Mouse (Mus musculus): ENCODE data around the gene Vmn2r99. TPM values are rescaled to one million over a fixed set of nuclear protein-coding genes. Genes with fewer than 3 reads are reported as not detected.

Gene Vmn2r99
- not detected for total RNA-seq (2021)
- long read RNA-seq, experiment 1 = 0 reads
- long read RNA-seq, experiment 2 = 0 reads

DNA sequence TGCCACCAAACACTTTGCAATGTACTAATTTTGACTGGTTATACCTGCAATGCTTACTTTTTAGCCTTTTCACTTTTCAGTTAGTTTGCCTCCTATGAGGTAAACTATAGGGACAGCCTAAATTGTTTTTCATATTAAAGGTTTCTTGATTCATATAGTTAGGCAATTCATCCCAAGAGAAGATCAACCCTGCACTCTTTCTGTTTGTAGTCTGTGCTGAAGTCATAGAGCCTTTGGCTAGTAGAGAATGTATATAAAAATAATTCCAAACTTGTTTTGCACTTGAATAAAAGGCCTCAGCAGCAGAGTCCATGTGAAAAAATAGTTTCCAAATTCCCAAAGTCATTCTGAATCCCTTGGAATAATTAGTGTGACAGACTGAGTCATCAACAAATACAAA is at the start of gene Vmn2r99:
Gene Vmn2r99, plus strand, starts transcription at position 301 of the 400 bp plus-strand sequence.
- no peak for DNase-seq (ENCODE audit: low spot score in 2 of 2)

DNA sequence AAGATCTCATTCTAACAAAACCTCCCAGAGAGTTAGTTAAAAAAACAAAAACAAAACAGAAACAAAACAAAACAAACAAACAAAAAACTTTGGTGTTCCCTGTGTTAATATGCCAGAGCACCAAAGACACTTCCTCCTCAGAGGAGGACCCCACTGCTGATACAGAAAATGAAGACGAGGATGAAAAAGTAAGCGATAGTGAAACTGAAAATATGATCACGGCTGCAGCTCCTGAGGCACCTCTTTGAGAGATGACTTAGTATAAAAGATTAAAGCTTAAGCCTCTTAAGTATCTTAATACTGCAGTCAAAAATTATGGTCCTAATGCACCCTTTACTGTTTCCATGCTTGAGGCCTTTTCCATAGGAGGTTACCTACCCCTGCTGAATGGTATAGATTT is 75.9 kb downstream of the Vmn2r99 start:
- no peak for DNase-seq (ENCODE audit: low spot score in 2 of 2)

DNA sequence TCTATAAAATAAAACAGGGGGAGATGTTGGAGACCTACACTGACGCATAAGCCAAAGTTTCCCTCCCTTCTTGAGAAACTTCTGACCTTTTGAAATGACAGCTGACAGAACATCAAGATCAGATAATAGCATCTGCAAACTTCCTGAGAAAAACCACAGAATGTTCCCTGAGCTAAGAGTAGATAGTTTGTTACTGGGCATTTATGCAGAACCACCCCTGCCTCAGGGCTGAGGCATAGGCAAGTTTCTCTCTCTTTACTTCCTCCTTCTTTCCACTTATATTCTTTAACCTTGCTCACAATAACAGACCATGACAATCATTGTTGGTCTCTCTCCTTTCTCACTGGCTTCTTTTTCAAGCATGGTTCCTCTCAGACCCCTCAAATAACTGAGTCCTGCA is 83.2 kb downstream of the Vmn2r99 start:
- no peak for DNase-seq (ENCODE audit: low spot score in 2 of 2)

Other genes with a start within 250 kb of the Vmn2r99 start
- gene Vmn2r100, start 142.8 kb downstream of the Vmn2r99 start, total RNA-seq (2021) = not detected
- gene Vmn2r101, start 215.3 kb downstream of the Vmn2r99 start, total RNA-seq (2021) = not detected